Mouse (Mus musculus): ENCODE data around the gene Creb3l2. TPM values are rescaled to one million over a fixed set of nuclear protein-coding genes. Genes with fewer than 3 reads are reported as not detected.
"Not testable (repeated sequence)": the region's sequence is repeated elsewhere in the genome, so short reads cannot be mapped to it uniquely, and the experiment has no call there.

Gene Creb3l2
- polyA plus RNA-seq, 1 experiment = 24.1 TPM

- TF ChIP-seq POLR2A (IDR thresholded peaks at IDR 0.05; ENCODE audit: borderline replicate concordance, extremely low read depth, low read depth, low read length) (no peak), CTCF (IDR thresholded peaks at IDR 0.05; ENCODE audit: insufficient read depth, low read length) (no peak)
- Histone ChIP-seq H3K4me3 (replicated peaks; ENCODE audit: extremely low read depth, low read depth, low read length) (no peak overlapping the region), H3K4me1 (ENCODE audit: control insufficient read depth, insufficient read depth, low read length) (peaks cover 7% of the 10 kb centered on the region)
- 43% methylated on average over 8 of the region's 8 CpGs for WGBS
- no peak for DNase-seq
Observed at GRCm38 (mm10) chr6:37388960-37389359, 53.0 kb downstream of the Creb3l2 start.

GRCm38 (mm10) chr6:37388501-37388900 is 53.4 kb downstream of the Creb3l2 start:
- TF ChIP-seq CTCF (IDR thresholded peaks at IDR 0.05; ENCODE audit: insufficient read depth, low read length) (no peak), POLR2A (IDR thresholded peaks at IDR 0.05; ENCODE audit: borderline replicate concordance, extremely low read depth, low read depth, low read length) (no peak)
- no peak for DNase-seq
- H3K4me3 ChIP-seq (replicated peaks; ENCODE audit: extremely low read depth, low read depth, low read length) = no peak overlapping the region
- peaks cover 7% of the 10 kb centered on the region for H3K4me1 ChIP-seq (ENCODE audit: control insufficient read depth, insufficient read depth, low read length)
- WGBS = 77% methylated on average over 6 of the region's 6 CpGs

- Histone ChIP-seq H3K4me1 (ENCODE audit: control insufficient read depth, insufficient read depth, low read length) (peaks cover 10% of the 10 kb centered on the region), H3K4me3 (replicated peaks; ENCODE audit: extremely low read depth, low read depth, low read length) (no peak overlapping the region)
- no peak for TF ChIP-seq POLR2A (IDR thresholded peaks at IDR 0.05; ENCODE audit: borderline replicate concordance, extremely low read depth, low read depth, low read length)
- TF ChIP-seq CTCF (IDR thresholded peaks at IDR 0.05; ENCODE audit: insufficient read depth, low read length) = no peak
- 71% methylated on average over 4 of the region's 4 CpGs for WGBS
- no peak for DNase-seq
Observed at GRCm38 (mm10) chr6:37387281-37387680, 54.7 kb downstream of the Creb3l2 start.

GRCm38 (mm10) chr6:37385602-37386285 is 56.2 kb downstream of the Creb3l2 start:
- DNase-seq = no peak
- TF ChIP-seq CTCF (IDR thresholded peaks at IDR 0.05; ENCODE audit: insufficient read depth, low read length) = no peak
- no peak for TF ChIP-seq POLR2A (IDR thresholded peaks at IDR 0.05; ENCODE audit: borderline replicate concordance, extremely low read depth, low read depth, low read length)
- H3K4me3 ChIP-seq (replicated peaks; ENCODE audit: extremely low read depth, low read depth, low read length) = no peak overlapping the region
- 69% methylated on average over 2 of the region's 2 CpGs for WGBS
- H3K4me1 ChIP-seq (ENCODE audit: control insufficient read depth, insufficient read depth, low read length) = peaks cover 4% of the 10 kb centered on the region

- Histone ChIP-seq H3K4me3 (replicated peaks; ENCODE audit: extremely low read depth, low read depth, low read length) (no peak overlapping the region), H3K4me1 (ENCODE audit: control insufficient read depth, insufficient read depth, low read length) (peaks cover 3% of the 10 kb centered on the region; the same call in 1 of the 2 replicates)
- DNase-seq = no peak
- WGBS = 74% methylated on average over 6 of the region's 6 CpGs
- TF ChIP-seq POLR2A (IDR thresholded peaks at IDR 0.05; ENCODE audit: borderline replicate concordance, extremely low read depth, low read depth, low read length) (no peak), CTCF (IDR thresholded peaks at IDR 0.05; ENCODE audit: insufficient read depth, low read length) (no peak)
Observed at GRCm38 (mm10) chr6:37382761-37383160, 59.2 kb downstream of the Creb3l2 start.

DNA sequence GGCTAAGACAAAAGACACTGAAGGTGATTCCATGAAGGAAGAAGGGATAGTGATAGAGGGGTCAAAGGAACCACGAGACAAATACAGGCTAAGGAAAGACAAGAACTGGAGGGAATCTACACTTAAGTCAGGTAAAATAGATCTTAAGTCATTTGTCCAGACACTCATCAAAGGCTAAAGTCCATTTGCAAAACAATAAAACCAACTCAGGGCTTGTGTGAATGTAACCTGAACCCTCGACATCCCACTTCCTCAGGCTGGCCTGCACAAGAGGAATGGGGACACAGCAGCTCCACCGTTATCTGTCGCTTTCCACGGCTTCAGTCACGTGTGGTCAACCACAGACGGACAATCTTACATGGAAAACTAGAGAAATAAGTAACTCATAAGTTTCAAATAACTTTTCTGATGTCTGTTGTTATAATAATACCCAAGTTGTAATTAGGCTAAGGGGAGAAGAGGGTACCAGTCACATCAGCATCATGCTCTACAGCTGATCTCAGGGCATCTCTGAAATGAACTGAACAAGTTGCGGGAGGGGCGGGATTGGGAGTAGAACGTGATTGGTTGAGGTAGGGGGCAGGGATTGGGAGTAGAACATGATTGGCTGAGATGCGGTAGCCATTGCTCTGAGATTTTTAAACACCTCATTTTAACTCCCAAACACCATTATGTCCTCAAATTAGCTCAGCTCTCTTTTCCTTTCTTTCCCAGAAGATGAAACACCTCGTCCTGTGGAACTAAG is 63.9 kb downstream of the Creb3l2 start:
- TF ChIP-seq CTCF (IDR thresholded peaks at IDR 0.05; ENCODE audit: insufficient read depth, low read length) = no peak
- TF ChIP-seq POLR2A (IDR thresholded peaks at IDR 0.05; ENCODE audit: borderline replicate concordance, extremely low read depth, low read depth, low read length) = no peak
- Histone ChIP-seq H3K4me1 (ENCODE audit: control insufficient read depth, insufficient read depth, low read length) (peaks cover 4% of the 10 kb centered on the region), H3K4me3 (replicated peaks; ENCODE audit: extremely low read depth, low read depth, low read length) (no peak overlapping the region)
- DNase-seq = no peak
- WGBS = 88% methylated on average over 12 of the region's 12 CpGs

DNA sequence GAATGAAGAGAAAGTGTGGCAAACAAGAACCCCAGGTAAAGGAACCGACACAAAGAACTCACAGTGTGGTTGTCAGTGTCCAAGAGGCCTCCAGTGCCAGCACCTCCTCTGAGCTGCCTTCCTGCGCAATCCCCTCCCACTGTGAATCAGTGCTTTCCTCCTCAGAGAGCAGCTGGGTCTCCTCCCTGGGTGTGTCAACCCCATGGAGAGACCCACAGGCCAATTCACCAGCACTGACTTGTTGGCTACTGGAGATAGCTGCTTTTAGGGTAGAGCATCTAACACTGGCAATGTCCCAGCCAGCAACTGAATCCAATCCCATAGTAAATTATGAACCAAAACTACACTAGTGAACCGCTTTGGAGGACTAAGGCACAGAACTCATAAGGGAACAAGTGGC is 64.6 kb downstream of the Creb3l2 start:
- 77% methylated on average over 3 of the region's 3 CpGs for WGBS

DNA sequence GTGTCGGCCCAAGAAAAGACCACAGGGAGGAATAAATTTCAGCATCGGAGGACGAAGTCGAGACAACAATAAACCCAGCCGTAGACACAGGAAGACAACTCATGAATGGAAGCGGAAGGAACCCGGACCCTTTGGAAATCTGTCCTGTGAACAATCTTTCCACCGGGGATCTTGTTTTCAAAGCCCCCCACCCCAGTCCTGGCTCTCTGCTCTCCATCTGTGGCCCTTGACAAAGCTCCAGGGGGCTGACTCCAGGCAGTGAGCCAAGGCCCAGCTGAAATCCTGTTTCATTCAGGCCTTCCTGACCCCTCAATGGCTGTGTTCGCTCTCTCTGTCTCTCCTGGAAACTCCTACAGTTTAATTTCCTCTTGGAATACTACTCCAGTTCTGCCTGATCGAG is 66.5 kb downstream of the Creb3l2 start:
- DNase-seq = no peak

More for the DNA sequence above, 64.6 kb downstream of the Creb3l2 start:
- not testable (repeated sequence) for H3K4me3 ChIP-seq (replicated peaks; ENCODE audit: extremely low read depth, low read depth, low read length); H3K4me1 ChIP-seq (ENCODE audit: control insufficient read depth, insufficient read depth, low read length); DNase-seq

GRCm38 (mm10) chr6:37371341-37371740 is 70.6 kb downstream of the Creb3l2 start:
- 86% methylated on average over 7 of the region's 7 CpGs for whole genome bisulfite sequencing
- Histone ChIP-seq H3K4me1 (ENCODE audit: control insufficient read depth, insufficient read depth, low read length) (peaks cover 2% of the 10 kb centered on the region; the same call in 1 of the 2 replicates), H3K4me3 (replicated peaks; ENCODE audit: extremely low read depth, low read depth, low read length) (no peak overlapping the region)
- TF ChIP-seq CTCF (IDR thresholded peaks at IDR 0.05; ENCODE audit: insufficient read depth, low read length) (peak; percentile 54; the same call in 1 of the 2 replicates), POLR2A (IDR thresholded peaks at IDR 0.05; ENCODE audit: borderline replicate concordance, extremely low read depth, low read depth, low read length) (no peak)
- DNase-seq = peak; percentile 38

More for the DNA sequence above, 66.5 kb downstream of the Creb3l2 start:
- TF ChIP-seq CTCF (IDR thresholded peaks at IDR 0.05; ENCODE audit: insufficient read depth, low read length) (no peak), POLR2A (IDR thresholded peaks at IDR 0.05; ENCODE audit: borderline replicate concordance, extremely low read depth, low read depth, low read length) (no peak)
- Histone ChIP-seq H3K4me1 (ENCODE audit: control insufficient read depth, insufficient read depth, low read length) (peaks cover 2% of the 10 kb centered on the region; the same call in 1 of the 2 replicates), H3K4me3 (replicated peaks; ENCODE audit: extremely low read depth, low read depth, low read length) (no peak overlapping the region)
- 48% methylated on average over 10 of the region's 10 CpGs for WGBS

GRCm38 (mm10) chr6:37370566-37370965 is 71.4 kb downstream of the Creb3l2 start:
- H3K4me3 ChIP-seq (replicated peaks; ENCODE audit: extremely low read depth, low read depth, low read length) = no peak overlapping the region
- no peak for DNase-seq
- peaks cover 2% of the 10 kb centered on the region; the same call in 1 of the 2 replicates for H3K4me1 ChIP-seq (ENCODE audit: control insufficient read depth, insufficient read depth, low read length)
- TF ChIP-seq POLR2A (IDR thresholded peaks at IDR 0.05; ENCODE audit: borderline replicate concordance, extremely low read depth, low read depth, low read length) = no peak
- TF ChIP-seq CTCF (IDR thresholded peaks at IDR 0.05; ENCODE audit: insufficient read depth, low read length) = no peak
- WGBS = 83% methylated on average over 12 of the region's 12 CpGs
